Mouse (Mus musculus): ENCODE data around the gene Brd7. TPM values are rescaled to one million over a fixed set of nuclear protein-coding genes. Genes with fewer than 3 reads are reported as not detected.

Gene Brd7
- polyA plus RNA-seq, 1 experiment from 2014 or later: 72.2 TPM

GRCm38 (mm10) chr8:88318151-88318550 is 43.8 kb downstream of the Brd7 start:
- ATAC-seq: no peak
- H3K4me1 ChIP-seq (replicated peaks; ENCODE audit: control insufficient read depth, insufficient read depth, low read length): peaks cover 12% of the 10 kb centered on the region
- H3K27me3 ChIP-seq (replicated peaks; ENCODE audit: control insufficient read depth, insufficient read depth, low read length): no peaks in the 10 kb centered on the region
- H3K4me2 ChIP-seq (ENCODE audit: low read length): no peak overlapping the region
- H3K4me3 ChIP-seq (replicated peaks; ENCODE audit: low read length): no peak overlapping the region
- WGBS: 94% methylated on average over 8 of the region's 8 CpGs
- H3K27ac ChIP-seq (ENCODE audit: low read length): no peak overlapping the region
- no peaks in the 10 kb centered on the region for H3K36me3 ChIP-seq (ENCODE audit: control insufficient read depth, insufficient read depth)
- H3K9ac ChIP-seq (replicated peaks; ENCODE audit: low read depth, low read length): no peak overlapping the region
- no peaks in the 10 kb centered on the region for H3K9me3 ChIP-seq (ENCODE audit: control insufficient read depth, low read length)

- no peak overlapping the region for H3K9ac ChIP-seq (replicated peaks; ENCODE audit: low read depth, low read length)
- no peak overlapping the region for H3K27ac ChIP-seq (ENCODE audit: low read length)
- no peaks in the 10 kb centered on the region for H3K27me3 ChIP-seq (replicated peaks; ENCODE audit: control insufficient read depth, insufficient read depth, low read length)
- H3K4me2 ChIP-seq (ENCODE audit: low read length): no peak overlapping the region
- ATAC-seq: no peak
- H3K4me3 ChIP-seq (replicated peaks; ENCODE audit: low read length): no peak overlapping the region
- peaks cover 12% of the 10 kb centered on the region for H3K4me1 ChIP-seq (replicated peaks; ENCODE audit: control insufficient read depth, insufficient read depth, low read length)
- no peaks in the 10 kb centered on the region for H3K9me3 ChIP-seq (ENCODE audit: control insufficient read depth, low read length)
- no peaks in the 10 kb centered on the region for H3K36me3 ChIP-seq (ENCODE audit: control insufficient read depth, insufficient read depth)
- 71% methylated on average over 5 of the region's 5 CpGs for WGBS
Observed at GRCm38 (mm10) chr8:88317341-88317740, 44.7 kb downstream of the Brd7 start.

- no peak overlapping the region for H3K4me3 ChIP-seq (replicated peaks; ENCODE audit: low read length)
- H3K27me3 ChIP-seq (replicated peaks; ENCODE audit: control insufficient read depth, insufficient read depth, low read length): no peaks in the 10 kb centered on the region
- no peaks in the 10 kb centered on the region for H3K9me3 ChIP-seq (ENCODE audit: control insufficient read depth, low read length)
- no peak overlapping the region; the same call in 1 of the 2 replicates for H3K9ac ChIP-seq (replicated peaks; ENCODE audit: low read depth, low read length)
- peak; percentile 88 for ATAC-seq
- H3K36me3 ChIP-seq (ENCODE audit: control insufficient read depth, insufficient read depth): no peaks in the 10 kb centered on the region
- H3K4me2 ChIP-seq (ENCODE audit: low read length): no peak overlapping the region; the same call in 1 of the 2 replicates
- H3K4me1 ChIP-seq (replicated peaks; ENCODE audit: control insufficient read depth, insufficient read depth, low read length): peaks cover 12% of the 10 kb centered on the region
- 40% methylated on average over 8 of the region's 8 CpGs for WGBS
- H3K27ac ChIP-seq (ENCODE audit: low read length): no peak overlapping the region
Observed at GRCm38 (mm10) chr8:88316139-88316931, 45.7 kb downstream of the Brd7 start.

GRCm38 (mm10) chr8:88315302-88315701 is 46.7 kb downstream of the Brd7 start:
- no peak overlapping the region for H3K4me3 ChIP-seq (replicated peaks; ENCODE audit: low read length)
- H3K27ac ChIP-seq (ENCODE audit: low read length): no peak overlapping the region
- peaks cover 12% of the 10 kb centered on the region for H3K4me1 ChIP-seq (replicated peaks; ENCODE audit: control insufficient read depth, insufficient read depth, low read length)
- 95% methylated on average over 8 of the region's 8 CpGs for WGBS
- H3K4me2 ChIP-seq (ENCODE audit: low read length): no peak overlapping the region
- ATAC-seq: no peak
- H3K9ac ChIP-seq (replicated peaks; ENCODE audit: low read depth, low read length): no peak overlapping the region
- no peaks in the 10 kb centered on the region for H3K36me3 ChIP-seq (ENCODE audit: control insufficient read depth, insufficient read depth)
- no peaks in the 10 kb centered on the region for H3K27me3 ChIP-seq (replicated peaks; ENCODE audit: control insufficient read depth, insufficient read depth, low read length)
- H3K9me3 ChIP-seq (ENCODE audit: control insufficient read depth, low read length): no peaks in the 10 kb centered on the region

- 92% methylated on average over 12 of the region's 12 CpGs for WGBS
Observed at GRCm38 (mm10) chr8:88313991-88314390, 48.0 kb downstream of the Brd7 start.

GRCm38 (mm10) chr8:88312966-88313365 is 49.0 kb downstream of the Brd7 start:
- H3K4me3 ChIP-seq (replicated peaks; ENCODE audit: low read length): no peak overlapping the region
- no peaks in the 10 kb centered on the region for H3K9me3 ChIP-seq (ENCODE audit: control insufficient read depth, low read length)
- no peak overlapping the region for H3K9ac ChIP-seq (replicated peaks; ENCODE audit: low read depth, low read length)
- ATAC-seq: no peak
- H3K27ac ChIP-seq (ENCODE audit: low read length): no peak overlapping the region
- 74% methylated on average over 8 of the region's 8 CpGs for WGBS
- no peak overlapping the region for H3K4me2 ChIP-seq (ENCODE audit: low read length)
- no peaks in the 10 kb centered on the region for H3K36me3 ChIP-seq (ENCODE audit: control insufficient read depth, insufficient read depth)
- H3K4me1 ChIP-seq (replicated peaks; ENCODE audit: control insufficient read depth, insufficient read depth, low read length): peaks cover 12% of the 10 kb centered on the region
- H3K27me3 ChIP-seq (replicated peaks; ENCODE audit: control insufficient read depth, insufficient read depth, low read length): no peaks in the 10 kb centered on the region

More at GRCm38 (mm10) chr8:88313991-88314390, 48.0 kb downstream of the Brd7 start:
- no peak overlapping the region for H3K4me2 ChIP-seq (ENCODE audit: low read length)
- no peak overlapping the region for H3K27ac ChIP-seq (ENCODE audit: low read length)
- H3K9ac ChIP-seq (replicated peaks; ENCODE audit: low read depth, low read length): no peak overlapping the region
- no peak for ATAC-seq
- H3K9me3 ChIP-seq (ENCODE audit: control insufficient read depth, low read length): no peaks in the 10 kb centered on the region
- peaks cover 12% of the 10 kb centered on the region for H3K4me1 ChIP-seq (replicated peaks; ENCODE audit: control insufficient read depth, insufficient read depth, low read length)
- no peaks in the 10 kb centered on the region for H3K27me3 ChIP-seq (replicated peaks; ENCODE audit: control insufficient read depth, insufficient read depth, low read length)
- H3K36me3 ChIP-seq (ENCODE audit: control insufficient read depth, insufficient read depth): no peaks in the 10 kb centered on the region
- H3K4me3 ChIP-seq (replicated peaks; ENCODE audit: low read length): no peak overlapping the region

- Histone ChIP-seq H3K4me1 (replicated peaks; ENCODE audit: control insufficient read depth, insufficient read depth, low read length) (no peaks in the 10 kb centered on the region), H3K9ac (replicated peaks; ENCODE audit: low read depth, low read length) (no peak overlapping the region), H3K4me2 (ENCODE audit: low read length) (no peak overlapping the region), H3K27me3 (replicated peaks; ENCODE audit: control insufficient read depth, insufficient read depth, low read length) (no peaks in the 10 kb centered on the region), H3K9me3 (ENCODE audit: control insufficient read depth, low read length) (no peaks in the 10 kb centered on the region), H3K27ac (ENCODE audit: low read length) (no peak overlapping the region), H3K36me3 (ENCODE audit: control insufficient read depth, insufficient read depth) (no peaks in the 10 kb centered on the region), H3K4me3 (replicated peaks; ENCODE audit: low read length) (no peak overlapping the region)
- ATAC-seq: no peak
- WGBS: 95% methylated on average over 13 of the region's 13 CpGs
Observed at GRCm38 (mm10) chr8:88310286-88310685, 51.7 kb downstream of the Brd7 start.

- Histone ChIP-seq H3K9me3 (ENCODE audit: control insufficient read depth, low read length) (no peaks in the 10 kb centered on the region), H3K9ac (replicated peaks; ENCODE audit: low read depth, low read length) (no peak overlapping the region), H3K4me2 (ENCODE audit: low read length) (no peak overlapping the region), H3K27me3 (replicated peaks; ENCODE audit: control insufficient read depth, insufficient read depth, low read length) (no peaks in the 10 kb centered on the region), H3K36me3 (ENCODE audit: control insufficient read depth, insufficient read depth) (no peaks in the 10 kb centered on the region), H3K4me1 (replicated peaks; ENCODE audit: control insufficient read depth, insufficient read depth, low read length) (no peaks in the 10 kb centered on the region), H3K27ac (ENCODE audit: low read length) (no peak overlapping the region), H3K4me3 (replicated peaks; ENCODE audit: low read length) (no peak overlapping the region)
- 92% methylated on average over 7 of the region's 7 CpGs for WGBS
- ATAC-seq: no peak
Observed at GRCm38 (mm10) chr8:88309881-88310280, 52.1 kb downstream of the Brd7 start.

- H3K4me2 ChIP-seq (ENCODE audit: low read length): no peak overlapping the region
- ATAC-seq: no peak
- H3K36me3 ChIP-seq (ENCODE audit: control insufficient read depth, insufficient read depth): no peaks in the 10 kb centered on the region
- H3K4me3 ChIP-seq (replicated peaks; ENCODE audit: low read length): no peak overlapping the region
- no peaks in the 10 kb centered on the region for H3K4me1 ChIP-seq (replicated peaks; ENCODE audit: control insufficient read depth, insufficient read depth, low read length)
- 83% methylated on average over 10 of the region's 10 CpGs for WGBS
- H3K27me3 ChIP-seq (replicated peaks; ENCODE audit: control insufficient read depth, insufficient read depth, low read length): no peaks in the 10 kb centered on the region
- no peak overlapping the region for H3K27ac ChIP-seq (ENCODE audit: low read length)
- H3K9ac ChIP-seq (replicated peaks; ENCODE audit: low read depth, low read length): no peak overlapping the region
- H3K9me3 ChIP-seq (ENCODE audit: control insufficient read depth, low read length): no peaks in the 10 kb centered on the region
Observed at GRCm38 (mm10) chr8:88309274-88309873, 52.6 kb downstream of the Brd7 start.

All from forebrain, embryonic 16.5 days (tissue).